Mouse (Mus musculus) right cerebral cortex, postnatal 36 days (tissue): ENCODE results near the gene Myod1.

Source experiments
- DNase-seq, 2 experiments: peaks; one replicate each; pipeline ENCODE4 v3.0.0; 2022; ENCODE audit warnings: low spot score in 2 of 2, mixed read lengths in 1 of 2

The Myod1 gene

DNA sequence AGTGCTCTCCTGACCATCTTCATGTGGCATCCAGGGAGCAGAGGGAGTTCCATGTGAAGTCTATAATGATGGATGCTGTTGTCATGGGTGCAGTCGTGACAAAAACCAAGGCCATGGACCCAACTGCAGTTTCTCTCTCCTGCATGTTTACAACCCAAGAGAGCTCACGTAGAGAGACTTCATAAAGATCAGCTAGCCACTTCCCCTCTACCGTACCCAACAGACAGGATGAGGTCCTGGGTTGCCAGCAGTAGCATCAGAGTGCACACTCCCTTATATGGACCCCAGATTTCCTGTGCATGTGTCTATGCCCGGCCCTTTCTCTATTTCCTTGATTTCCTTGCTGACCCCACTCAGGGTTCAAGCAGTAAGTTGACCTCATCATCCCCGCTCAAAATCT lies 15.4 kb downstream of the Myod1 start:
- DNase-seq: no peak

- peak; percentile 67 to 71 for DNase-seq
Observed at GRCm38 (mm10) chr7:46393116-46393515, 16.8 kb downstream of the Myod1 start.

DNA sequence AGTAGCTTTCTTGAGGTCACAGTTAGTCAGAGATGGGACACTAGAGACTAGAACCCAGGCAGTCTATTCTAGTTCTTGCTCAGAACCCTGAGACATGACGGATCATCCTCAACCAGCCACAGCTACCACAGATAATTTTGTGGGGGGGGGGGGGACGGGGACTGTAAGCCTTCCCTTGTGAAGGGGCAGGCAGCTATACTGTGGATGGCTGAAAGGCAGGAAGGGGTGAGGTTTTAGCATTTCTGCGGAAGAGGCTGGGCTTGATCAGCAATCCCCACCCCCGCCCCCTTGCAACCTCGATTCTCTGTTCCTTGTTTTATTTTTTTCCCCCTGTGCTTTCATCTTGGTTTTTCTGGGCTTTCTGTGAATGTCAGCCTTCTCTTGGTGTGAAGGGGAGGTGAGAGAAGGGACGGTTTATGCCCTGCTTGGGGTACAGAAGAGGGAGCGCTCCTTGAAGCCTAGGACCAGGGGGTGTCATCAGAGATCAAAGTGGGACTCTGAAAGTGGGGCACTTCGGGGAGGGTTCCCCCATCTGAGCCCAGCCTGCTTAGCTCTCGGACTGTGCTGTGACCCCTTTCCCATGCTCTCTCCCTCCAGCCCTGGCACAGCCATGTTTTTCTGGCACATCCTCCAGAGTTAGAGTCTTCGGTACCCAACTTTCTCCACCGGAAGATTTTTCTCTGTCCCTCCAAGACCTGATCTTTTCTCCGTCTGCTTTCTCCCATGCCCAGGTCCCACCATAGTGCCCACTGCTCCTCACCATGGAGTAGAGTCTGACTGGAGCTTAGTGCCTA lies 17.6 kb downstream of the Myod1 start:
- no peak for DNase-seq

GRCm38 (mm10) chr7:46394933-46395332 lies 18.7 kb downstream of the Myod1 start:
- DNase-seq: no peak

DNA sequence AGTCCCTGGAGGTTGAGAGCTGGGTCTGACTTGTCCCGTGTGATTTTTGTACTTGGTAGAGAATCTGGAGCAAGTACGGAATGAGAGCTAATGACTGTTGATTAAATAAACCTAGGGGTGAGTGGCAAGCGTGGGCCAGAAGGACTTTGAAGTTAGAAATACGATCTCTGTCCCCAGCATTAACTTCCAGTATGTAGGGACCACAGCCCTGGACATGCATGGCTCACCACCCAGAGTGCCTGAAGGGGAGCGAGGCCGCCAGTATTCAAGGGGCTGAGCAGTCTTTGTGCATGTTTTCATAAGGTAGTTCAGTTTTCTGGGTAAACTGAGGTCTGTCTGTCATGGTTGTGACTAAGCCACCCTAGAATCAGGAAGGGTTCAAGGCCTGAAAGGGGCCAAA lies 19.3 kb downstream of the Myod1 start:
- no peak for DNase-seq

DNA sequence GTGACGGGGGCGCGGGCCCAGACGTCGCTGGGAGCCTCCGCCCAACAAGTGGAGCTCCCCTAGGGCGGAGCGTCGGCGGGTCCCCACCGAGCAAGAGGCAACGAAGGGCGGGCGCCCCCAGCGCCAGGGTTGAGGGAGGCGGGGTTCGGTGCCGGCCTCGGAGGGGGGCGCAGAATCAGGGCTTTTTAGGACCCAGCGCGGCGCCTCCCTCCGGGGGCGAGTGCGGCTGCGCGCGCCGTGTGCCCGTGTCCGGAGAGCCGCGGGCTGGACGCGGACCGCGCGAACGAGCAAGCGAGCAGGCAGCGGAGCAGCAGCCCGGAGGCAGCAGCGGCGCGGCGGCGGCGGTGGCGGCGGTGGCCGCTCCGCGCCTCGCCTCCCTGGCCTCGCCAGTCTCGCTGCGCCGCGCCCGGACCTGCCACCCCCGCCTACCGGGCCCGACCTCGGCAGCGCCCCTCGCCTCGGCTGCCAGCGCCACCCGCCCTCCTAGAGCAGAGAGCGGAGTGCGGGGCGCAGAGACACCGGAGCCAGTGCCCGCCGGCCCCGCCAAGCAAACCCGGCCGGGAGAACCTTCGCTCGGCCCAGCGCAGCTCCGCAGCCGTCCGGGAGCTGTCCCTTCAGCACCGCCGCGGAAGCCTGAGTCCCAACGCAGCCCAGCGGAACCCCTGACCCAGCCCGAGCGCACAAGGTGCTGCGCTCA lies 20.1 kb downstream of the Myod1 start, which contains the start of gene Kcnc1:
Kcnc1 (plus strand) TSS at position 267 of the 697 bp plus-strand sequence.
- peak in 1 of 2 experiments; percentile 52 for DNase-seq

DNA sequence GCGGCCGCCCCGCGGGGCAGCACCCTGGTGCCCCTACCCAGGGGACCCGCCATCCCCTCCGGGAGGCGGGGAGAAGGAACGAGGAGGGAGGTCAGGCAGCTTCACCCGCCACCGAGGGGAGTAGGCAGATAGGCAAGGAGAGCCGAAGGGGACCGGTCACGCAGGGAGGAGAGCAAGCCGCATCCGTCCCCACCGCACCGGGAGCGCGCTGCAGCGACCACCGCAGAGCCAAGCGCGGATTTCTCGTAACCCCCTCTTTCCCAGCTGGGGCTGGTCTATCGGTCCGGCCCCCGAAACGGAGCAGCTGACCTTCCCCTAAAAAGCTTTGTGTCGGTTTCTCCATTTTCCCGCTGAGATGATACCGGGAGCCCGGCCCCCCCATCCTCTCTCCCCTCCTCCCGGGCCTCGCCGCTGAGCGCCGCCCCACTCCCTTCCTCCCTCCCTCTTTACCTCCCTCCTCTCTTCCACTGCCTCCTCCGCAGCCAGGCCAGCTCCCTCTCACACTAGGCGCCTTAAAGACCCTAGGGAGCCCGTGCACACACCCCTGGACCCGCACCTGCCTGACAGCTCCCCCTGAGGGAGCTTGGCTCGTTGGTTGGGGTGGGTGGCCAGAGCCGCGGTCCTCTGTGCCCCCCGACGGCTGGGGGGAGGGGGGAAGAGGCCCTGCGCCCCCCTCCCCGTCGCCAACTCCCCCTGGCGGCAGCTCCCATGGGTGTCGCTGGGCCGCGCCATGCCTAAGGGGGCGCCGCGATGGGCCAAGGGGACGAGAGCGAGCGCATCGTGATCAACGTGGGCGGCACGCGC lies 20.9 kb downstream of the Myod1 start:
- peak in 1 of 2 experiments; percentile 64 for DNase-seq

DNA sequence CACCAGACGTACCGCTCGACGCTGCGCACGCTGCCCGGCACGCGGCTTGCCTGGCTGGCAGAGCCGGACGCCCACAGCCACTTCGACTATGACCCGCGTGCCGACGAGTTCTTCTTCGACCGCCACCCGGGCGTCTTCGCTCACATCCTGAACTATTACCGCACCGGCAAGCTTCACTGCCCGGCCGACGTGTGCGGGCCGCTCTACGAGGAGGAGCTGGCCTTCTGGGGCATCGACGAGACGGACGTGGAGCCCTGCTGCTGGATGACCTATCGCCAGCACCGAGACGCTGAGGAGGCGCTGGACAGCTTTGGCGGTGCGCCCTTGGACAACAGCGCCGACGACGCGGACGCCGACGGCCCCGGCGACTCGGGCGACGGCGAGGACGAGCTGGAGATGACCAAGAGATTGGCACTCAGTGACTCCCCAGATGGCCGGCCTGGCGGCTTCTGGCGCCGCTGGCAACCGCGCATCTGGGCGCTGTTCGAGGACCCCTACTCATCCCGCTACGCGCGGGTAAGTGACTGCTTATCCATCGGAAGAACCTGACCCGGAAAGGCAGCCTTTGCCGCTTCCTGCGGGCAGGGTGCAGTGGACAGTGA lies 21.6 kb downstream of the Myod1 start:
- peak in 1 of 2 experiments; percentile 70 for DNase-seq

- DNase-seq: no peak
Observed at GRCm38 (mm10) chr7:46398612-46399011, 22.3 kb downstream of the Myod1 start.

- DNase-seq: no peak
Observed at GRCm38 (mm10) chr7:46399676-46400075, 23.4 kb downstream of the Myod1 start.

DNA sequence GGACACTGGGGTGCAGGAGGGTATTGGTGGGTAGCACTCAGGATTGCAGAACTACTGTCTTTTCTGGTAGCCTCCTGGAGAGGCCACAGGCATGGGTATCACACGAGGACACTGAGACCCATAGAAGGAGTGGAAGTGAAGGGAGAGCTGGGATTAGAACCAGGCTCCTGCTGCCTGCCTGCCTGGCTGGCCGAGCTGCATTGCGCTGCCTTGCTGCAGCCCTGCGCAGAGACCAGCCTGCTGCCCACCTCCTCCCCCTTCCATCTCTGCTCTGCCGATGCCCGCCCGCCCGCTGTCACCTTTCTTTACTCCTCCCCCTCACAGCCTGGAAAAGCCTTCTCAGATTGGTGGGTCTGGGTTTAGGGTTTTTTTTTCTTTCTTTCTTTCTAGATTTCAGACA lies 24.1 kb downstream of the Myod1 start:
- DNase-seq: no peak

GRCm38 (mm10) chr7:46401371-46402180 lies 25.3 kb downstream of the Myod1 start:
- no peak for DNase-seq

DNA sequence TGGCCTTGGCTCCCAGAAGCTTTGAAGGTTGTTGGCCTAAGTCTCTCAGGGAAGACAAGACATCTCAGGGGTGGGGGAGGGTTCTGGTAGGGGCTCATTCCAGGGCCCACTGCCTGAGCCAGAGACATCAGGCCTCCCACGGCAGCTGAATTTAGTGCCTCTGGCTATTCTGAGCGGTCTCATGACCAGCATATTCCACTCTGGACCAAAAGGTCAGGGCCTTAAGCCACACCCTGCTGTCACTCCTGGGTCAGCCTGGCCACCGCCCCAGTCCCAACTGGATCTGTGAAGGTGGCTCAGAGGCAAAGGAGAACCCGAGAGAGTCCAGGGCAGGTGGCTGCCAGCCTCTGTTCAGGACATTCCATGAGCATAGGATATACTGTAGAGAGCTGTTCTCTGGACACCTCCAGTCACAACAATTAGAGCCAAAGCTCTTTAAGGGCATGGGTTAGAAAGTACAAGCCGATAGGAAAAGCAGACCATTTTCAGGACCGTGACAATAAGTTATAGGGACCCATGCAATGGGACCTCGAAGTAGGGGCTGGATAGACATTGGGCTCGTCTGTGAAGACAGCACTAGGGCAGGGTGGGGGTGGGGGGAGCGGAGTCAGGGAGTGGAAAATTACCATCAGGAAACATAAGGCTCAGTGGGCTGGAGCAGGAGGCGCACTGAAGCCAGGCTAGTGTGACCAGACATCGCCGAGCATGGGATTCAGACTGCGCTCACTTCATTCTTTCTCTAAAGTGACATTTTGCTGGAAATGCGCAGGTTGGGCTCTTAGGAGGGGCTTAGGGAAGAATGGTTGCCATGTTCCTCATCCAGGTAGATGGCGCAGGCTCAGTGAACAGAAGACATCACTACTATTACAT lies 27.6 kb downstream of the Myod1 start:
- DNase-seq: no peak

GRCm38 (mm10) chr7:46404756-46405155 lies 28.5 kb downstream of the Myod1 start:
- DNase-seq: no peak

DNA sequence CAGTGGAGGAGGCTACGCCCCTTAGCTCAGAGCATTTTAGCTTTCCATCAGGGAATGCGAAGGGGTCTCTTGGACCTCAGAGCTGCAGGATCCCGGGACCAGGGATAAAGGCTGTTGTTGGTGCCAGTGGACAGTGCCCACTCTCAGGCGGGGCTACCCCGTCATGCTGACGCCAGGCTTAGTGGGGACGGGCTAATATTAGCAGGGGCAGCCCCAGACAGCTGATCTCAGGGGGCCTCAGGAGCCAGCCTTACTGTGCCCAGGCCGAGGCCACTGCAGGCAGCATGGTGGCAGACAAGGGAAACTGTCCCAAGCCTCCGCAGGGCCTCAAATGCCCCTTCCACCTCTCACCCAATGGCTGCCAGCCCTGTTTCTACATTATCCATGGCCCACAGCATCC lies 32.3 kb downstream of the Myod1 start:
- no peak for DNase-seq

GRCm38 (mm10) chr7:46409204-46409789 lies 33.0 kb downstream of the Myod1 start:
- DNase-seq: no peak

DNA sequence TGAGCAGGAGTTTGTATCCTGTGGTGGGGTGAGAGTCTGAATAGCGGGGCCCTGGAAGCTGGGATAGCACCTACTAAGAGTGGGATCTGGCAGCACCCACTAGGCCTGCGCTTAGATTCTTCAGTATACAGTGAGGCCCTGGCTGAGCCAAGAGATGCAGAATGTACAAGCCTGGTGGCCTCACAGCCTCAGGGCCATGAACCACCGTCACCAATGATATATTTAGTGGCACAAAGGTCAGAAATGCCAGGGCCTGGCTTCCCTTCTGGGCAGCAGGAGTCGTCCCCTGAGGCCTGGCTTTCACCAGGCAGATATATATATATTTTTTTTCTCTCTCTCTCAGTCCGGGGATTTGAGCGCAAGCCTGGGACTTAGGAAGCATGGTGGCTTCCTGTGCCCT lies 34.5 kb downstream of the Myod1 start:
- no peak for DNase-seq

DNA sequence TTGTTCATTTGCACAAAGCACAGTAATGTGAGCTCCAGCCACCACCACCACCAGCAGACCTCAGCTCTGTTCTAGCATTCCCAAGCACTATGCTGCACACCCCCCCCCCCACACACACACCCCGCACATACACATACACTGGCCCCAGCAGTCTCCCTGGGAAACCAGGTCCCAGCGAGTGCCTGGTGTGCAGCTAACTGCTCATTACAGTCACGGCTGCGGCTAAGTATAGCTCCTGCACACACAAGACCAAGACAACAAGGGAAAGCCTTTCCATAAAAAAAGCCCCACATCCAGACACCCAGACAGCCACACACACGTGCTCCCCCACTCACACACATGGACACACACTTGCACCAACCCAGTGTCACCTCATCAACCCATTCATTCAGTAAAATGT lies 36.5 kb downstream of the Myod1 start:
- DNase-seq: no peak

- DNase-seq: no peak
Observed at GRCm38 (mm10) chr7:46413959-46414725, 37.9 kb downstream of the Myod1 start.
